9 mouse cellular contexts compared by ENCODE assay signal in the genomic region with DNA sequence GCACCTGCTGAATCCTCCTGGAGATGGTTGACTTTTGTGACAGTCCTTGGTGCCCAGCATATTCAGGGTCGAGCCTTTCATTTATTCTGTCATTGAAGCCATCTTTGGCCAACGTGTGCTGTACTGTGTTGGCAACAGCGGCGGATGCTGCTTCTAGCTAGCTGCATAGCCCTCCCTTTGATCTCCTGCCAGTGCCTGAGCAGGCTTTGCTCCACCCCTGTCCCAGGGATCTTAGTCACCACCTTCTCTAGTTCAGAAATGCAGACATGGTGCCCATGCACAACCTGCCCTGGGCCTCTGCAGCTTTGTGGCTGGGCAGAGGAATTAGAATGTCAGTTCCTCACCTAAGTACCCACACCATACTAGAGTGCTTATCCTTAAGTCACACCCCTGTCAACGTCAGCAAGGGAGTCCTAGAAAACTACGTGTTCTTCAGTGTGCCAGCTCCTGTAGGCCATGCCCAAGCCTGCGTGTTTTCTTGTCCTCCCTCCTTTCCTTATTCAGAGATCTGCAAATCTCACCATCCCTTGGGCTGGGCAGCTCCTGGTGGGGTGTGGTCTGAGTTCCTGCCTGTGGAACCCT.
DNase-seq lines count a peak whose midpoint lies in the region; ATAC-seq and TF ChIP-seq lines count a peak whose summit lies in the region.
"Had no signal": no experiment of that assay in that cellular context is flagged by ENCODE, and none has a peak within 500 bp of the region (broad histone marks: within the 10 kb centered on the region; RNA-seq: fewer than 3 reads in every experiment).

No protein-coding gene starts in this region.

- H3K9ac ChIP-seq in heart, embryonic 12.5 days, result no peak overlapping the region
- no peak overlapping the region for H3K9ac ChIP-seq in midbrain, postnatal 0 days (replicated peaks; ENCODE audit: low read length, poor library complexity, severe bottlenecking)
- H3K9ac ChIP-seq: embryonic facial prominence, embryonic 12.5 days had no signal

- H3K4me3 ChIP-seq in heart, embryonic 12.5 days, result no peak overlapping the region
- H3K4me3 ChIP-seq in midbrain, postnatal 0 days (ENCODE audit: low read depth, low read length), result no peak overlapping the region
- H3K4me3 ChIP-seq: embryonic facial prominence, embryonic 12.5 days had no signal

- no peak for DNase-seq in frontal cortex, postnatal 10 days (ENCODE audit: low spot score in 2 of 2)
- DNase-seq in urinary bladder, postnatal 14 days (ENCODE audit: low spot score), result peak; percentile 55
- no peak for DNase-seq in urinary bladder, postnatal 10 days (ENCODE audit: low spot score)
- DNase-seq in midbrain, postnatal 0 days (ENCODE audit: low spot score), result peak; percentile 60
- no peak for DNase-seq in layer of hippocampus, adult 8-10 months (ENCODE audit: low spot score in 2 of 2)
- no peak for DNase-seq in spleen, postnatal 4 days (ENCODE audit: low spot score in 2 of 2)

- no peaks in the 10 kb centered on the region for H3K9me3 ChIP-seq in heart, embryonic 12.5 days (replicated peaks)
- H3K9me3 ChIP-seq in midbrain, postnatal 0 days (ENCODE audit: low read length), result no peaks in the 10 kb centered on the region
- H3K9me3 ChIP-seq: embryonic facial prominence, embryonic 12.5 days had no signal

- 35% methylated on average over 7 of the region's 7 CpGs for WGBS in heart, embryonic 12.5 days
- WGBS in midbrain, postnatal 0 days, result 68% methylated on average over 7 of the region's 7 CpGs

- peak overlapping the region; percentile 89 for H3K27ac ChIP-seq in heart, embryonic 12.5 days (ENCODE audit: poor library complexity, severe bottlenecking)
- H3K27ac ChIP-seq in midbrain, postnatal 0 days (ENCODE audit: low read depth, low read length), result no peak overlapping the region
- H3K27ac ChIP-seq: embryonic facial prominence, embryonic 12.5 days had no signal

- no peak for TF ChIP-seq CTCF in midbrain, postnatal 0 days (IDR thresholded peaks at IDR 0.05)

- H3K4me1 ChIP-seq in heart, embryonic 12.5 days (replicated peaks), result peaks cover 33% of the 10 kb centered on the region
- H3K4me1 ChIP-seq in midbrain, postnatal 0 days (ENCODE audit: insufficient read depth, low read length), result peaks cover 2% of the 10 kb centered on the region; the same call in 1 of the 2 replicates
- H3K4me1 ChIP-seq: embryonic facial prominence, embryonic 12.5 days had no signal

- no peaks in the 10 kb centered on the region for H3K27me3 ChIP-seq in heart, embryonic 12.5 days (replicated peaks)
- no peaks in the 10 kb centered on the region for H3K27me3 ChIP-seq in midbrain, postnatal 0 days (ENCODE audit: insufficient read depth, low read length)
- H3K27me3 ChIP-seq: embryonic facial prominence, embryonic 12.5 days had no signal

- no peaks in the 10 kb centered on the region for H3K36me3 ChIP-seq in heart, embryonic 12.5 days
- H3K36me3 ChIP-seq in midbrain, postnatal 0 days (ENCODE audit: insufficient read depth, low read length), result no peaks in the 10 kb centered on the region
- H3K36me3 ChIP-seq: embryonic facial prominence, embryonic 12.5 days had no signal

- H3K4me2 ChIP-seq in heart, embryonic 12.5 days, result peak overlapping the region; percentile 31
- no peak overlapping the region for H3K4me2 ChIP-seq in midbrain, postnatal 0 days (ENCODE audit: low read depth, low read length, poor library complexity, severe bottlenecking)
- H3K4me2 ChIP-seq: embryonic facial prominence, embryonic 12.5 days had no signal

- ATAC-seq in frontal cortex, adult (ENCODE audit: low TSS enrichment), result peak; percentile 62
- peak; percentile 62; the same call in 1 of the 2 replicates for ATAC-seq in heart, embryonic 12.5 days (ENCODE audit: insufficient number of reproducible peaks, low FRiP score)
- ATAC-seq in midbrain, postnatal 0 days (ENCODE audit: low FRiP score), result no peak

Comparison
In these comparisons a context has a peak if more than half of its experiments do, and no peak if none do; other contexts are left out.
1. DNase-seq: peak in urinary bladder, postnatal 14 days (single experiment) and midbrain, postnatal 0 days (single experiment); none in frontal cortex, postnatal 10 days (0 of 2), urinary bladder, postnatal 10 days (single experiment), layer of hippocampus, adult 8-10 months (0 of 2) and spleen, postnatal 4 days (0 of 2).